Mouse (Mus musculus) hindbrain, embryonic 15.5 days (tissue): ENCODE data around the gene Olfr1344. TPM values are rescaled to one million over a fixed set of nuclear protein-coding genes. Genes with fewer than 3 reads are reported as not detected.

Experiments used
- ATAC-seq: fragments of 200-750 bp; cut with Nextera tagmentation; 2 replicates; pipeline ENCODE4 v1.8.0; 2017; ENCODE audit warnings: low read depth, moderate number of reproducible peaks, moderate TSS enrichment; ENCODE audit not compliant: low FRiP score
- H3K27ac ChIP-seq: fragments of 300-500 bp; sonication (generic); replicated peaks from 2 replicates; pipeline ENCODE4 v1.5.1; 2015; ENCODE audit warnings: mild to moderate bottlenecking, inconsistent platforms
- H3K27me3 ChIP-seq: fragments of 300-500 bp; sonication (generic); 2 replicates; pipeline ENCODE4 v1.6.1; 2015; ENCODE audit warnings: control low read depth, inconsistent platforms
- H3K36me3 ChIP-seq: fragments of 300-500 bp; sonication (generic); 2 replicates; pipeline ENCODE4 v1.6.1; 2015; ENCODE audit warnings: control low read depth, inconsistent platforms
- H3K4me1 ChIP-seq: fragments of 300-500 bp; sonication (generic); replicated peaks from 2 replicates; pipeline ENCODE4 v1.6.1; 2015; ENCODE audit warnings: control low read depth, inconsistent platforms
- H3K4me2 ChIP-seq: fragments of 300-500 bp; sonication (generic); 2 replicates; pipeline ENCODE4 v1.6.1; 2015; ENCODE audit warnings: moderate library complexity, mild to moderate bottlenecking, inconsistent platforms
- H3K4me3 ChIP-seq: fragments of 300-500 bp; sonication (generic); 2 replicates; pipeline ENCODE4 v1.5.1; 2015; ENCODE audit warnings: mild to moderate bottlenecking, inconsistent platforms
- H3K9ac ChIP-seq: fragments of 300-500 bp; sonication (generic); 2 replicates; pipeline ENCODE4 v1.6.1; 2015; ENCODE audit warnings: inconsistent platforms
- H3K9me3 ChIP-seq: fragments of 300-500 bp; sonication (generic); 2 replicates; pipeline ENCODE4 v1.6.1; 2016; ENCODE audit warnings: control low read depth, inconsistent platforms
- WGBS: fragments of 180-500 bp; shearing (Covaris S2); methylation state at CpG from one replicate; pipeline ENCODE4 v1.1.7; 2015; 5-methylcytosine and 5-hydroxymethylcytosine counted together
- polyA plus RNA-seq: library from polyadenylated mRNA; unstranded; fragments of >200 nt; fragmentation: Nextera tagmentation; extraction: Ambion mirVana; gene quantifications from 2 replicates; pipeline ENCODE4 v1.2.1, GENCODE M21; 2015

Gene Olfr1344
- polyA plus RNA-seq, result 0.14 and 0.18 TPM in 2 replicates

DNA sequence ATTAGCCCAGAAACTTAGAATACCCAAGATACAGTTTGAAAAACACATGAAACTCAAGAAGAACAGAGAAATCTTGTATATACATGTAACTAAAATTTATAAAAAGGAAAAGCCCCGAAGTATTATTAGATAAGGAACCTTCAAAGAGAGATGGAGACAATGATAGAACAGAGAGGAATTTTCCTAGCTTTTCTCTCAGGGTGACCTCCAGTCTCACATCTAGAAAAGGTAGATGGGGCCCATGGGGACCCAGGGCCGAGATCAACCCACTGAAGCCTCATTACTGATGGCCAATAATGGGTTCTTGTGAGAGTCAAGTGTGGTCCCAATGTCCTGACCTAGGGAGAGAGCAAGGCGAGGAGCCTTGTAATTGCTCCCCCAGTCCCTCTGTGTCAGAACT, at the start of gene Olfr1344:
Gene Olfr1344, plus strand, starts transcription at position 301 of the 400 bp plus-strand sequence.
- Histone ChIP-seq H3K9me3 (no peaks in the 10 kb centered on the region), H3K27me3 (no peaks in the 10 kb centered on the region), H3K27ac (no peak within 1 kb of the TSS), H3K4me1 (peaks cover 18% of the 10 kb centered on the region), H3K36me3 (no peaks in the 10 kb centered on the region), H3K4me3 (no peak within 1 kb of the TSS), H3K9ac (no peak within 1 kb of the TSS), H3K4me2 (no peak within 1 kb of the TSS)
- WGBS, result 90% methylated on average over 3 of the region's 3 CpGs
- ATAC-seq, result no peak

DNA sequence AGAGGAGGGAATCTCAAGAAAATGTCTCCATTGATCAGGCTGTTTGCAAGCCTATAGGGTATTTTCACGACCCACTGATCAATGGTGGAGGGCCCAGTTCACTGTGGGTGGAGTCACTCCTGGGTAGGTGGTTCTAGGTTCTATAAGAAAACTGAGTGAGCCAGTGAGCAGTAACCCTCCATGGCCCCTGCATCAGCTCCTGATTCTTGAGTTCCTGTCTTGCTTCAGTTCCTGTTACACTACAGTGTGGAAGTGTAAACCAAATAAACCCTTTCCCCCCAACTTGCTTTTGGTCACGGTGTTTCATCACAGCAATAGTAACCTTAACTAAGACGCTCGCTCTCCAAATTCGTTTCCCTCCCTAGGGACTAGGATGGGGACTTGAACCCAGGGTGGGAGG, 49.5 kb upstream of the Olfr1344 start:
- Histone ChIP-seq H3K4me2 (no peak overlapping the region), H3K36me3 (peaks cover 48% of the 10 kb centered on the region), H3K27ac (no peak overlapping the region), H3K9me3 (no peaks in the 10 kb centered on the region), H3K4me3 (no peak overlapping the region), H3K4me1 (peaks cover 7% of the 10 kb centered on the region), H3K9ac (no peak overlapping the region), H3K27me3 (no peaks in the 10 kb centered on the region)
- no peak for ATAC-seq
- WGBS, result 87% methylated on average over 5 of the region's 5 CpGs

DNA sequence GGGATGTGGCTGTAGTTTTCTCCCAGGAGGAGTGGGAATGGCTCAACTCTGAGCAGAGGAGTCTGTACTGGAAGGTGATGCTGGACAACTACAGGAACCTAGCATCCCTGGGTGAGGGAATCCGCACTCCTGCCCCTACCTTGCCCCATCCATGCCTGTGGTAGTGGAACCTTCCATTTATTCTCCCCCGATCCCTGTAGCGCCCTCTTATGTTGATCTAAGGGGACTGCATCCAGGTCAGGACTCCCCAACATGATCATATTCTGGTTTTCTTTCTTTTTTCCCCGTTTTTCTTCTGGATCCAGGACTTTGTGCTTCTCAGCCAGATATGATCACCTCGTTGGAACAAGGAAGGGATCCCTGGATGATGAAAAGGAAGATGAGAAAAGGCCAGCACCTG, 49.0 kb upstream of the Olfr1344 start:
- Histone ChIP-seq H3K36me3 (peaks cover 53% of the 10 kb centered on the region), H3K4me3 (no peak overlapping the region), H3K9ac (no peak overlapping the region), H3K27ac (no peak overlapping the region), H3K4me1 (peaks cover 3% of the 10 kb centered on the region; the same call in 1 of the 2 replicates), H3K27me3 (no peaks in the 10 kb centered on the region), H3K9me3 (no peaks in the 10 kb centered on the region), H3K4me2 (no peak overlapping the region)
- WGBS, result 76% methylated on average over 5 of the region's 5 CpGs
- no peak for ATAC-seq

DNA sequence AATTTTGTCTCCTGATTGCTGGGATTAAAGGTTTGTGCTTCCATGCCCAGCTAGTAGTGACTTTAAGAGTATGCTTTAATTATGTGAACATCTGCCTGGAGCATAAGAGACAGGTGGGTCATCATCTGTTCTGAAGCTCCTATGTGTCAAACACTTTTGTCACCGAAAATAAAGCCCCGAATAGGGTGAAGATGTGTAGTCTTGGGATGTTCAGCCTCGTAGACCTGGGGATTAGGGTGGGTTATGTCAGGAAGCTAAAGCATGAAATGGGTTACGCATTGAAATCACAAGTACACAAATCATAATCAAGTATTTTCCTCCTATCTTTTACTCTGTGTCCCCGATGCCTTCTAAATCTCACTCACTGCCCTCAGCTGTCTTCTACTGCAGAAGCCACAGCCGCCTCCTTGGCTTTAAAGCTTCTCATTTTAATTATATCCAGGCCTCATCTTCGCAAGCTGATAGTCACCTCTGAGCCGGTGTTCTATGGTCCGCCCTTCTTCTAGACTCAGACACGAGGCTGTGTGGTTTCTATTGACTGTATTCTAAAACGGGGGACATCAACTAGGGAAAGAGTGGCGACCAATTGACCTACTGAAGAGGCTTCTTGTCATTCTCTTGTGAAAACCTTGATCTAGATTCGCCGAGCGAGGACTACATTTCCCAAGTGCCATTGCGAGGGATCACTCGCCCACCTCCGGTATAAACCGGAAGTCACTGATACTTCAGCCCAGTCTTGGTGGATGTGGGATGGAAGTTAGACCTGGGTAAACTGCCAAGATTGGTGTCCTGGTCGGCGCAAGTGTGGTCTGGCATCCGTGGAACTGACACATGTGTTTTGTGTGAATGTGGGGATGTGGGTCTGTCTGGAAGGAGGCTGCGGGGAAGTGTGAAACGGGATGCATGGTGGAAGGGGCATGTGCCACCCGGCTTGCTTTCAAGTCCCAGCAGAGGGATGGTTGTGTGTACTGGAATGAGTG, 40.2 kb upstream of the Olfr1344 start, which contains the start of gene Smim17:
Gene Smim17, plus strand, starts transcription at position 720 of the 980 bp plus-strand sequence.
- ATAC-seq, result peak; percentile 93
- H3K27me3 ChIP-seq, result no peaks in the 10 kb centered on the region
- H3K4me1 ChIP-seq, result peaks cover 11% of the 10 kb centered on the region
- H3K36me3 ChIP-seq, result peaks cover 22% of the 10 kb centered on the region
- peak within 1 kb of the TSS; percentile 79 for H3K4me2 ChIP-seq
- peak within 1 kb of the TSS; percentile 49 for H3K4me3 ChIP-seq
- H3K27ac ChIP-seq, result peak within 1 kb of the TSS; percentile 46; the same call in 1 of the 2 replicates
- 26% methylated on average over 25 of the region's 25 CpGs for WGBS
- H3K9ac ChIP-seq, result peak within 1 kb of the TSS; percentile 60
- no peaks in the 10 kb centered on the region for H3K9me3 ChIP-seq

DNA sequence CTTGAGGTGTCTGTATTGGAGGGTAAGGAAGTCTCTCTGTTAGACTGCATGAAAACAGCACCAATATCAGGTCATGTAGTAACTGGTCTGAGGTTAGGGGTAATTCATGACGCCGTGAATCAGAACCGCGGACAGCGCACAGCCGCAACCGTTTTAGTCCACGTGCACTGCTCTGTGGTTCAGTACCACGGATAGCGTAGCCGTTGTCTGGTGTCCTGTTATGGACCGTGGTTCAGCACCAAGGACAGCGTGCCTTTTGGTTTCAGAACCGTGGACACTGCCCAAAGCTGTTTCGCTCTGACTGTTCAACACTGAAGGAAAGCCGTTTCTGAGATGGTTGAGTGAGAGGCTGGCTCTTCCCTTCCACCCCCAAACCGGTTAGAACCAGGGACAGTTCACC, 28.4 kb upstream of the Olfr1344 start, which contains the start of gene Gm20715:
Gene Gm20715, plus strand, starts transcription at position 235 of the 400 bp plus-strand sequence.
- Histone ChIP-seq H3K27me3 (no peaks in the 10 kb centered on the region), H3K4me3 (no peak within 1 kb of the TSS), H3K9me3 (no peaks in the 10 kb centered on the region), H3K36me3 (no peaks in the 10 kb centered on the region), H3K4me1 (no peaks in the 10 kb centered on the region), H3K4me2 (no peak within 1 kb of the TSS), H3K9ac (no peak within 1 kb of the TSS), H3K27ac (no peak within 1 kb of the TSS)
- WGBS, result 3% methylated on average over 17 of the region's 17 CpGs
- ATAC-seq, result peak; percentile 31; the same call in 1 of the 2 replicates

DNA sequence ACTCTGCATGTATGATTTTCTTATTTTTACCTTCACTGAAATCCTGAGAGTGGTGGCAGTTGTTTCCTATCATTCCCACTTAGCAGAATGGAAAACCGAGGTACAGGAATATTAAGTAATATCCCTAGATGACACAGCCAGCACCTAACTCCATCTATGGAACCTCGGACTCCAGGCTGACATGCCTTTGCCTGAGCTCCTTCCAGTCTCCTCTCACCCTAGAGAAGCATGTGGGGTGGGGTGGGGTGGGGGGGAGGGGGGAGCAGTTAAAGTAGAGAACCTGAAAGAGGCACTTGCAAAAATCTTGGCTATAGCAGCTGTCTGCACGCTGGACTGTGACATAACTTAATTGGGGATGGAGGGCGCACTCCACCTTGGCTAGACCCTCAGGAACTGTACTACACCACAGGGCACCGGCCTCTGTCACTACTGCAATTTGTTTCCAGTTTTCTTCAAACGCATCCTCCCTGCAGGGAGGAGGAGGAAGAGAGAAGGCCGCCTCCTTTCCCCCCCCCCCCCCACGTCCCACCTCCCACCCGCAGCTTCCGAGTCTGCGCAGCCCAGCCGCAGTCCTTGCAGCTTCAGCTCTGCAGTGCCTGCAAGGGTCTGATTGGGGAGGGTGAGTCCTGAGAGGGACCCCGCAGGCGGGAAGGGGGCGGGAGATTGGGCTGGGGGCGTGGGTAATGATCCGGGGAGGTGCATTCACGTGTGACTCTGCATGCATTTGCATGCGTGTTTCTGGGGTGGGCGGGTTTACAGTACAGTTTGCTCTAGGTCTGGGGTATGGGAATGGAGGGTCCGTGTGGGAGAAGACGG, 23.7 kb upstream of the Olfr1344 start:
- H3K9ac ChIP-seq, result peak overlapping the region; percentile 54

DNA sequence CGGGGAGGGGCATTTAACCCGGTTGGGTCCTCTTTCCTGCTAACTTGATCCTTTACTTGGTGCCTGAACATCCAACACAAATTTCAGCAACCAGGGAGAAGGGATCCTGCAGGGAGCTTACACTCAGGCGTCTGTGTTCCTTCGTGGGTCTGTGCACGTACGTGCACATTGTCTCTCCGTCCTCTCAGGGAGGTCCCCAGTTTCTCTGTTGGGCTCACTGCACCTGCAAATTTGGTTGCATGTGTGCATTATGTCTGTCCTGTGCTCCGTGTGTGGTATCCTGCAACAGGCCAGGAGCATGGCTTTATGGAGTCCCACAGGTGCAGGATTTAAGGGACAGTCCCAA, 23.1 kb upstream of the Olfr1344 start:
- Histone ChIP-seq H3K9me3 (no peaks in the 10 kb centered on the region), H3K9ac (peak overlapping the region; percentile 54), H3K27ac (peak overlapping the region; percentile 51; the same call in 1 of the 2 replicates), H3K4me1 (no peaks in the 10 kb centered on the region), H3K36me3 (no peaks in the 10 kb centered on the region), H3K4me2 (peak overlapping the region; percentile 60), H3K27me3 (no peaks in the 10 kb centered on the region), H3K4me3 (peak overlapping the region; percentile 45)
- 8% methylated on average over 8 of the region's 8 CpGs for WGBS
- peak; percentile 73 for ATAC-seq

More for the DNA sequence above, 23.7 kb upstream of the Olfr1344 start:
- H3K36me3 ChIP-seq, result no peaks in the 10 kb centered on the region
- H3K4me2 ChIP-seq, result peak overlapping the region; percentile 60
- H3K27ac ChIP-seq, result peak overlapping the region; percentile 51
- peak overlapping the region; percentile 45 for H3K4me3 ChIP-seq
- H3K4me1 ChIP-seq, result no peaks in the 10 kb centered on the region
- 6% methylated on average over 21 of the region's 22 CpGs for WGBS
- H3K9me3 ChIP-seq, result no peaks in the 10 kb centered on the region
- ATAC-seq, result peak; percentile 94
- H3K27me3 ChIP-seq, result no peaks in the 10 kb centered on the region

DNA sequence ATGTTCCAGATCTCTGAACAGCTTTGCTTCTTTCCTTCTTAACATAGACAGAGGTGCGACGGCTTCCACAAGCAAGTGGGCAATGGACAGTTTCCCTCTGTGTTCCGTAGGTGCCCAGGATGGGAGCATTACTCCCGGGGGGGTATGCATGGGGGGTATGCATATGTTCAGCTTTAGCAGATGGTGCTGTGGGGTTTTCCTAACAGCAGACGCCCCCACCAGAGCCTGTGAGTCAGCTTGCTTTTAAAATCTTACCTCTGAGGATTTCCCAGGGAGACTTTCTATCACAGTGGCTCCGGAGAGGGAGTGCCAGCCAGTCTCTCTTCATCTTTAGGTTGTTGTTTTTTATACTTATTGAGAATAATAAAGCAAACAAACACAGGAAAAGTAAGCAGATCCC, 18.6 kb upstream of the Olfr1344 start:
- Histone ChIP-seq H3K4me2 (no peak overlapping the region), H3K4me3 (no peak overlapping the region), H3K27ac (no peak overlapping the region), H3K9me3 (no peaks in the 10 kb centered on the region), H3K4me1 (no peaks in the 10 kb centered on the region), H3K27me3 (no peaks in the 10 kb centered on the region), H3K36me3 (no peaks in the 10 kb centered on the region), H3K9ac (no peak overlapping the region)
- WGBS, result 75% methylated on average over 6 of the region's 6 CpGs
- no peak for ATAC-seq

DNA sequence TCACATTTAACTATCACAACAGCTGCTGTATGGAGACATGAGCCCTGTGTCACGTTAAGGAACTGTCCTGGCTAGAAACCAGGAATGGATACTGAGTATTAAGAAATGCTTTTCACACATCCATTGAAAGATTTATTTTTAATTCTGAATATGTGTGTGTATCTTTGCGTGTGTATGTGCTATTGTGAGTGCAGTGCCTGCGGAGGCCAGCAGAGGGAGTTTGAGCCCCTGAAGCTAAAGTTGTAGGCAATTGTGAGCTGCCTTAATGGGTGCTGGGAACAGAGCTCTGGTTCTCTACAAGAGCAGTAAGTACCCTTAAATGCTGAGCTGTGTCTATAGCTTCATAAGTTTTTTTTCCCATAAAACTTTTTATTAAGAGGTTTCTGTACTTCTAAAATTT, 9.1 kb upstream of the Olfr1344 start:
- ATAC-seq, result no peak
- Histone ChIP-seq H3K9me3 (no peaks in the 10 kb centered on the region), H3K27ac (no peak overlapping the region), H3K27me3 (no peaks in the 10 kb centered on the region), H3K9ac (no peak overlapping the region), H3K36me3 (peaks cover 13% of the 10 kb centered on the region), H3K4me2 (no peak overlapping the region), H3K4me1 (peaks cover 6% of the 10 kb centered on the region; the same call in 1 of the 2 replicates), H3K4me3 (no peak overlapping the region)
- 94% methylated on average over 3 of the region's 3 CpGs for WGBS

DNA sequence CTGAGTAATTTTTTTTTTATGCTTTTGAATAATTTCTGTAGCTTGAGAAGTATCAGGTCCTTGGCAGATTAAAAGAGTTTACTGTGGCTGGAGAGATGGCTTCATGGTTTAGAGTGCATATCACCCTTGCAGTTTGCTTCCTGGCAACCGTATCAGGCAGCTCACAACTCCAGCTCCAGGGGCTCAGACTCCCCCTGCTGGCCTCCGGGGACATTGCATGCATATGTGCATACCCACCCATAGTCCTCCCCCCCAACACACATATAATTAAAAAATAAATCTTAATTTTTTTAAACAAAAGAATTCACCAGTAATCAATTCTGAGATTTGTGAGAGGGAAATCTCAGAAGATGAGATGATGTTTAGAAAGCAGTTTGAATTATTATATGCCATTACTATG, 8.1 kb upstream of the Olfr1344 start:
- H3K27ac ChIP-seq, result no peak overlapping the region
- H3K4me3 ChIP-seq, result no peak overlapping the region
- peaks cover 13% of the 10 kb centered on the region for H3K36me3 ChIP-seq
- 41% methylated on average over 2 of the region's 2 CpGs for WGBS
- H3K9ac ChIP-seq, result no peak overlapping the region
- H3K27me3 ChIP-seq, result no peaks in the 10 kb centered on the region
- H3K9me3 ChIP-seq, result no peaks in the 10 kb centered on the region
- H3K4me1 ChIP-seq, result peaks cover 13% of the 10 kb centered on the region
- ATAC-seq, result no peak
- H3K4me2 ChIP-seq, result no peak overlapping the region

DNA sequence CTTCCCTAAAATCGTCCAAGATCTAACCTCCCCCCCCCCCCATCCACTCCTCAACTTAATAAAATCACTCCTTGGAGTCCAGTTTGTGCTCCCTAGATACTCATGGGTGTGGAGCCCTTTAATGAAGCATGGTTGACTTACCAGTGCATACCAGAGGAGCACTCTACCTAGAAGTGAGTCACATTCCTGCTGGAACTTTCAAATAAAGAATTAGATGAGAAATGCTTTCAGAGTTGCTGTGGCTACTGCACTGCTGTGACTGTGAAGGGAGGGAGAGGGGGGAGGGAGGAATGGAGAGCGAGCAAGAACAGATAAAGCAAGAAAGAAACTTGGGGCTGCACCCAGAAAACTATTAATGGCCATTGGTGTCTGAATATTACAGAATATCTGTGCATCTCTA, 2.7 kb downstream of the Olfr1344 start:
- H3K27me3 ChIP-seq, result no peaks in the 10 kb centered on the region
- 51% methylated on average over 2 of the region's 2 CpGs for WGBS
- no peak overlapping the region for H3K9ac ChIP-seq

DNA sequence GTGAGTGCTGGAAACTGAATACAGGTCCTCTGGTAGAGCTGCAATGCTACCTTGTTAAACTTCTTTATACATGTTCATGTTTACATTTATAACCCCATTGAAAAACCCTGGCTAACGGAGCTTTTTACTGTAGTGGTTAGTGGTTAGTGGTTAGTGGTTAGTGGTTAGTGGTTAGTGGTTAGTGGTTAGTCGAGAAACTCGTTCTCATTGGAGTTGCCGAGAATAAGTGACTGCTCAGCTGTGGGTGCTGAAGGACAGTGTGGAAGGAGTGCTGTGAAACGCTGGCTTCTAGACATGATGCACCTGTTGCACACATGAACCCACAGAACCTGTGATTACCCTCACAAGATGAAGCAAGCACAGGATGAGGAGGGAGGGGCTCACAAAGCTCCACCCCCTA, 9.3 kb downstream of the Olfr1344 start:
- Histone ChIP-seq H3K27me3 (no peaks in the 10 kb centered on the region), H3K9me3 (no peaks in the 10 kb centered on the region), H3K4me1 (no peaks in the 10 kb centered on the region), H3K4me3 (no peak overlapping the region), H3K36me3 (no peaks in the 10 kb centered on the region), H3K9ac (no peak overlapping the region), H3K27ac (no peak overlapping the region), H3K4me2 (no peak overlapping the region)
- no peak for ATAC-seq
- whole genome bisulfite sequencing, result 88% methylated on average over 5 of the region's 5 CpGs

More for the DNA sequence above, 2.7 kb downstream of the Olfr1344 start:
- no peak overlapping the region for H3K4me3 ChIP-seq
- no peak for ATAC-seq
- no peaks in the 10 kb centered on the region for H3K36me3 ChIP-seq
- H3K4me2 ChIP-seq, result no peak overlapping the region
- H3K27ac ChIP-seq, result no peak overlapping the region
- no peaks in the 10 kb centered on the region for H3K4me1 ChIP-seq
- H3K9me3 ChIP-seq, result no peaks in the 10 kb centered on the region
